In genomic region chr1:64655415-64655814, GRCm38 (mm10) we compare ENCODE assay signal across 12 mouse cellular contexts.
"Had no signal": no experiment of that assay in that cellular context is flagged by ENCODE, and none has a peak within 500 bp of the region (broad histone marks: within the 10 kb centered on the region; RNA-seq: fewer than 3 reads in every experiment).

No protein-coding gene starts in this region.

- H3K4me2 ChIP-seq: intestine, embryonic 15.5 days; liver, embryonic 11.5 days; liver, embryonic 15.5 days; midbrain, embryonic 15.5 days had no signal

- ATAC-seq: intestine, embryonic 15.5 days; lung, postnatal 0 days; midbrain, embryonic 15.5 days had no signal

- DNase-seq: kidney, adult 18-20 months; kidney, postnatal 10 days; lung, adult 2 months; lung, postnatal 36 days; right cerebral cortex, postnatal 4 days; spleen, adult 18-20 months had no signal

- H3K27me3 ChIP-seq: intestine, embryonic 15.5 days; liver, embryonic 15.5 days; midbrain, embryonic 15.5 days had no signal

- H3K9me3 ChIP-seq: intestine, embryonic 15.5 days; limb, embryonic 10.5 days; liver, embryonic 15.5 days; midbrain, embryonic 15.5 days had no signal

- H3K27ac ChIP-seq: intestine, embryonic 15.5 days; limb, embryonic 10.5 days; liver, embryonic 15.5 days; midbrain, embryonic 15.5 days had no signal

- H3K4me3 ChIP-seq: intestine, embryonic 15.5 days; limb, embryonic 10.5 days; liver, embryonic 15.5 days; midbrain, embryonic 15.5 days had no signal

- H3K9ac ChIP-seq: intestine, embryonic 15.5 days; liver, embryonic 15.5 days; midbrain, embryonic 15.5 days had no signal

- H3K4me1 ChIP-seq: intestine, embryonic 15.5 days; liver, embryonic 15.5 days; midbrain, embryonic 15.5 days had no signal

- H3K36me3 ChIP-seq: intestine, embryonic 15.5 days; limb, embryonic 10.5 days; liver, embryonic 15.5 days; midbrain, embryonic 15.5 days had no signal
